Mouse (Mus musculus): Measurements from ENCODE around the gene Sdc1.

The Sdc1 gene

GRCm38 (mm10) chr12:8782565-8782964 lies 11.4 kb downstream of the Sdc1 start:
- no peak for DNase-seq (ENCODE audit: low read depth, low spot score)

- DNase-seq (ENCODE audit: low read depth, low spot score) = peak; percentile 50
Observed at GRCm38 (mm10) chr12:8784189-8784588, 13.1 kb downstream of the Sdc1 start.

DNA sequence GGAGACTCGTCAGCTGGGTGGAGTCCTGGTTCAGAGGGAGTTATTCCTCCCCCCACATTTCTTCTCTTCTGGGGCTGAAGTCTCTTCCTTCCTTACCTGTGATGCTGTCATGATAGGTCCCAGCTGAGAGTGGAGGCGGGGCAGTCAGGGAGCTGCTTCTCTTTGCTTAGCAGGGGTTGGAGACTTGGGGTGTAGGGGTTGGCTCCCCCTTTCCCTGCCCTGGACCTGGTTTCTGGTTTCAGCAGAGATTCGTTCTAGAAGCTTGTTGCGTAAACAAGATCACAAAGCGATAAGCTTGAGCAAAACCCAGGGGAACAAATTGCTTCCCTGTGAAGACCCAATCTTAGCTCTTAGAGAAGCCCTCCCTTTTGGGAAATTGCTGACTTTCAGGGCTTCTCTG lies 15.4 kb downstream of the Sdc1 start:
- DNase-seq (ENCODE audit: low read depth, low spot score) = no peak

DNA sequence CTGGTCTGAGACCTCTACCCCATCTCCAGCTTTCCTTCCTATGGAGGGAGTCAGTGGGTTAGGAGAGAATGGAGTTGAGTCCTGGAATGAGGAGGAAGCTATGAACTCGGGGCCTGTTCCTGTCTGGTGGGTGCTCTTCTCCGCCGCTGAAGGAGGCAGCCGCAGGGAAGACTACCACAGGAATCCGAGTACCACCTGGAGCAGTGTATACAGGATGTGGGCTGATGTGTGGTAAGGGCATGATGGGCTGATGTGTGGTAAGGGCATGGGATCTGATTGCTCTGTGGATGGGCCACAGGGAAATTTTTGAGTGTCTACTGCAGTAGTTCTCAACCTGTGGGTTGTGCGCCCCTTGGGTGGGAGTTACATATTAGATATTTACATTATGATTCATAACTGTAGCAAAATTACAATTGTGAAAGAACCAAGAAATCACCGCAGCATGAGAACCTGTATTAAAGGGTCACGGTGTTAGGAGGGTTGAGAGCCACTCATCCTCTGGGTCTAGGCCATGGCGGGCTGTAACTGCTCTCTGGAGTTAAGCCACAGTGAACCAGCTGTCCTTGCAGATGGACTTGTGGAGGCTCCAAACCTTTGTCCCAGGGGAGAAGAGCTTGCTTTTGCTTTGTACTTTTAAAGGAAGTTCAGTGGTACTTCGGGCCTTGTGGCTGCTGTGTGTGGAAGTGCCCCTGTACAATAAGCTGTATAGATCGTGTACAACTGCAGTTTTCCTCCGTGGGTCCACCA lies 16.0 kb downstream of the Sdc1 start:
- peak; percentile 45 for DNase-seq (ENCODE audit: low read depth, low spot score)

- DNase-seq (ENCODE audit: low read depth, low spot score) = no peak
Observed at GRCm38 (mm10) chr12:8788469-8788868, 17.3 kb downstream of the Sdc1 start.

- no peak for DNase-seq (ENCODE audit: low read depth, low spot score)
Observed at GRCm38 (mm10) chr12:8790615-8791014, 19.5 kb downstream of the Sdc1 start.

GRCm38 (mm10) chr12:8793410-8794051 lies 22.4 kb downstream of the Sdc1 start:
- peak; percentile 64 for DNase-seq (ENCODE audit: low read depth, low spot score)

GRCm38 (mm10) chr12:8797936-8798335 lies 26.8 kb downstream of the Sdc1 start:
- no peak for DNase-seq (ENCODE audit: low read depth, low spot score)

DNA sequence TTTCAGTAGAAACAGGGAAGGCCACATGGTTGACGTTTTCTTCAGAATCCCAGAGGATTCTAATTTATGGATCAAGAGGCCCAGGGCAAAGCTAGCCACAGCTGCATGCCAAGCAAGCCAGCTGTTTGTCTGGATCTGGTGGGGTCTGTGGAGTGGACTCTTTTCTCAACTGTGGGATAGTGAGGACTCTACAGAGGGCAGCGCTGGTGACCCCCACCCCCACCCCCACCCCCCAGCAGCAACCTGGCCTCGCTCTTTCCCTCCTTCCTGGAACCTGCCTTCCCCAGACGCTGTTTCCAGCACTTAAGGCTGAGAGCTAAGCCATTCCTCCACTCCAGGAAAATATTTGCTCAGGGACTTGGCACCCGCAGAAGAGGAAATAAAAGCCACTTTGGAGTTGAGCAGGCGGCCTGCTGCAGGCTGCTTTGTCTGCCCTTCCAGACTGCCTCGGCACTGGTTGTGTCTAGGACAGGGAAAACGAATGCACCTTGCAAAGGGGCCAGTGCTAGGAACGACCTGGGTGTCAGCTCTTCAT lies 27.4 kb downstream of the Sdc1 start:
- DNase-seq (ENCODE audit: low read depth, low spot score) = no peak

DNA sequence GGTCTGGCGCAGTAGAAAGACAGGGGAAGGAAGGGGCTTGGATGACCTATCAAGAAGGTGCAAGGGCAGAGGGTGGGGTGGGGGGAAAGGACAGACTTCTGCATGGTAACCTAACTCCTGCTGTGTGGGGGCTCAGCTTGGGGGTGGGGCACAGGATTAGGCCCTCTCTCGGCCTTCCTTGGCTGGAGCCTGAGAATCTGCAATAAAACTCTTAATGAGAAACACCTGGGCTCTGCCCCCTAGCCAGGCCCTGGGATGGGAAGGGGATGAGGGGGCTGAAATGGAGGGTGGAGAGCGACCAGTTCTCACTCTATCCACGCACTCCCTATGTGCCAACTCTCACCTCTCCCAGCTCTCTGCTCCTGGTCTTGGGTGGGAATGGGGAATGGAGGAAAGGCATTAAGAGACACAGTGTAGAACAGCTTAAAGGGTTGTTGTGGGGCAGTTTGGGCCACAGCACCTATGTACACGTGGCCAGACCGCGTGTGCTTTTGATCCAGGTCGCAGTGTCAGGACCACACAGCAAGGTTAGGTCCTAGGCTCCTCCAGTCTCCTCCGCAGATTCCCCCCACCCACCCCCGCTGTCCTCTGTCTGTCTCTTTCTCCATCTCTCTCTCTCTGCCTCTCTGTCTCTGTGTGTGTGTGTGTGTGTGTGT lies 32.4 kb downstream of the Sdc1 start:
- no peak for DNase-seq (ENCODE audit: low read depth, low spot score)

- DNase-seq (ENCODE audit: low read depth, low spot score) = no peak
Observed at GRCm38 (mm10) chr12:8804077-8804456, 32.9 kb downstream of the Sdc1 start.

GRCm38 (mm10) chr12:8804934-8805722 lies 34.0 kb downstream of the Sdc1 start:
- no peak for DNase-seq (ENCODE audit: low read depth, low spot score)

GRCm38 (mm10) chr12:8809086-8809485 lies 38.0 kb downstream of the Sdc1 start:
- DNase-seq (ENCODE audit: low read depth, low spot score) = no peak

- DNase-seq (ENCODE audit: low read depth, low spot score) = no peak
Observed at GRCm38 (mm10) chr12:8809626-8810025, 38.5 kb downstream of the Sdc1 start.

DNA sequence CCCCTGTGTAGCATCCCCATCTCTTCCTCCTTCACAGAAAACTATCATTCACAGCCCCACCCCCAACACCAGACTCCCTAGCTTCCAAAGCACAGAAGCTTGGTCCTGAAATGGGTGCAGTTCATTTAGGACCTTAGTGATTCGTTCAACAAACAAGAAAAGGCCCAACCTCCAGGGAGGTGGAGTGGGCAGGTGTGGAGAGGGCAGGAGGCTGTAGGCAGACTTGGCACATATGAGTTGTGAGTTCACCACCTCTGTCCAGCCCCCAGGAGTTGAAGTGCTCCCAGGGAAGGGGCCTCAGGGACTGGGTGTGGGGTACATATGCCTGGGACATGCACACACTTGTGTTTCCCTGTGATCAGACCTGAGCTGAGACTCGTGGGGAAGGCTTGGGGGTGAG lies 39.8 kb downstream of the Sdc1 start:
- no peak for DNase-seq (ENCODE audit: low read depth, low spot score)

- DNase-seq (ENCODE audit: low read depth, low spot score) = peak; percentile 12
Observed at GRCm38 (mm10) chr12:8811441-8811871, 40.3 kb downstream of the Sdc1 start.

DNA sequence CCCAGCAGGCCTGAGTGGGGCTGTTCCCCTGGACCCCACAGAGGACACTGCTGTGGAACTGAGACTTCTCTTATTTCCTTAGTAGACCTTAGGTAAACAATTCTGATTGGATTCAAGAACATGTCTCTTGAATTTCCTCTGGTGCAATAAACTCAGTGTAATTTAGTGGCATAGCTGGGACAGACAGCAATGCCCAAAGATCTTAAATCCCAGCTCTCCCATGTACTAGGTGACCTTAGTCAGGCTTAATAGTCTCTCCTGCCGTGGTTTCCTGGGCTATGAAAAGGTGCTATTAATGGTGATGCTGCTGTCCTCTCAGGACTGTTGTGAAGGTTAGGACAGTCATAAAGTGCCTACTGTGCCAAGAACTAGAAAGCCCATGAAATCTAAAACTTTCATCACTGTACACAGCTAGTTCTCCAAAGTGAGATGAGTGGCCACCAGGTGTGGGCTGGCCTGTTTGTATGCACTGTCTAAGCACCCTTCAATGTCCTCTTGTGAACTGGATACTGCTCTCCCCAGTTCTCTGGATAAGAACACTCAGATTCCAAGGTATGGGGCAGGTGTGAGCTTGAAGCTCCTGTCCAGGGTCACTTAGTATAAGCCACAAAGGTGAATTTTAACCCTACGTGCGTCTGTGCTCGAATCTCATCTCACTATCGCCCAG lies 40.9 kb downstream of the Sdc1 start:
- no peak for DNase-seq (ENCODE audit: low read depth, low spot score)

GRCm38 (mm10) chr12:8817467-8818232 lies 46.5 kb downstream of the Sdc1 start:
- DNase-seq (ENCODE audit: low read depth, low spot score) = peak; percentile 31

DNA sequence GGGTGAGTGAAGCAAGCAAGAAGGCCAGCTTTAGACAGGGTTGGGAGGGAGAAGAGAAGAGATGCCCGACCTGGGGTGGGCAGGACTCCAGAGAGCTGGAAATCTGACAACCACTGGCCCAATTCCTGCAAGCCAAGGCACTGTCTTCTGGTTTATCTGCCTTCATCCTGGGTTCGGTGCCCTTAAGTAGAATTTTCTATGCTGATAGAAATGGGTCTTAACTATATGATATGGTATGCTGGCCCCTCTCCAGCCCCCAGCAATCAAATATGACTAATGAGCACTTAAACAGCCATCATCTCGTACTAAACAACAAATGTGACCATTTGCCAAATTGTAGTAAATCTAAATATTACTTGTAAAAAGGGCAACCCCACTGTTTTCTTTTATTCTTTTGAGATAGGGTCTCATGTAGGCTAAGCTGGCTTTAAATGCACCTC lies 47.1 kb downstream of the Sdc1 start:
- DNase-seq (ENCODE audit: low read depth, low spot score) = no peak

DNA sequence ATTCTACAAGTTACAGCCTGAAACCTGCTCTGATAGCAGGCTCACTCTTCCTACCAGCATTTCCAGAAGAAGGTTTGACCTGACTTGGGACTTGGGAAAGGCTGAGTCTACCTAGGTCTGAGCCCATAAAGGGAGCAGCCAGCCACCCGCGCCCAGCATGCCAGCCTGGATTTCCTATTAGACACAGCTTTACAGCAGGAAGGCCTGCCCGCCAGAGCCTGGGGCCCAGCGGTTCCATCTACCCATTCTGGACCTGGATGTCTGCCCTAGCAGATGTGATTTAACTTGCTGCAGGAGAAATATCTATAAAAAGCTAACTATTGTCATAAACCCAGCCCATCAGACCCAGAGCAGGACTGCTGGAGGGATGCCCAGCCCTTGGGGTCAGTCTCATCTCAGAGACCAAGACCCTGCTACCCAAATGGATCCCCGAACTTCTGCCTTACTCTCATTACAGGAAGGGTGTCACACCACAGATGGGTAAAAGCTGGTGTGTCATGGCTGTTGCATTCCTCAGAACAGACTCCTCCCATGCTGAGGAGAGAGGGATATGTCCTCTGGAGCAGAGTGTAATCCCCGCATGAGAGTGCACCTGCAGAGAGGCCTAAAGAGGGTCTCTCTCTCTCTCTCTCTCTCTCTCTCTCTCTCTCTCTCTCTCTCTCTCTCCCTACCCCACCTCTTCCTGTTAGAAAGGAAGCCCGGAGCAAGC lies 54.0 kb downstream of the Sdc1 start:
- no peak for DNase-seq (ENCODE audit: low read depth, low spot score)

All from brain, adult 2 months (tissue).